Mouse (Mus musculus): ENCODE measurements at regions not wholly inside any gene's neighbourhood (a gene's known extent, or its start where the extent isn't known, plus 50 kb on each side); places are given as distances from the start of the nearest gene placed in this dataset.

GRCm38 (mm10) chr14:61696290-61696842 is 89.1 kb downstream of the Kcnrg start:
- DNase-seq (ENCODE audit: low spot score), result no peak

GRCm38 (mm10) chr14:61696886-61697554 is 89.8 kb downstream of the Kcnrg start:
- DNase-seq (ENCODE audit: low spot score), result no peak

GRCm38 (mm10) chr14:61697704-61698103 is 90.4 kb downstream of the Kcnrg start:
- no peak for DNase-seq (ENCODE audit: low spot score)

- DNase-seq (ENCODE audit: low spot score), result no peak
Measured at GRCm38 (mm10) chr14:61698358-61699055, 91.2 kb downstream of the Kcnrg start.

- DNase-seq (ENCODE audit: low spot score), result no peak
Measured at GRCm38 (mm10) chr14:61699638-61700037, 92.4 kb downstream of the Kcnrg start.

GRCm38 (mm10) chr14:61701131-61701530 is 93.9 kb downstream of the Kcnrg start:
- no peak for DNase-seq (ENCODE audit: low spot score)

GRCm38 (mm10) chr14:61703916-61704315 is 96.7 kb downstream of the Kcnrg start:
- no peak for DNase-seq (ENCODE audit: low spot score)

GRCm38 (mm10) chr14:61706984-61707383 is 99.7 kb downstream of the Kcnrg start:
- no peak for DNase-seq (ENCODE audit: low spot score)

- DNase-seq (ENCODE audit: low spot score), result no peak
Measured at GRCm38 (mm10) chr14:61708331-61708730, 101.1 kb downstream of the Kcnrg start.

GRCm38 (mm10) chr14:61715746-61716145 is 108.5 kb downstream of the Kcnrg start:
- no peak for DNase-seq (ENCODE audit: low spot score)

GRCm38 (mm10) chr14:61718392-61719124 is 111.3 kb downstream of the Kcnrg start:
- DNase-seq (ENCODE audit: low spot score), result no peak

- no peak for DNase-seq (ENCODE audit: low spot score)
Measured at GRCm38 (mm10) chr14:61721302-61721701, 114.0 kb downstream of the Kcnrg start.

GRCm38 (mm10) chr14:61724942-61725341 is 117.7 kb downstream of the Kcnrg start:
- no peak for DNase-seq (ENCODE audit: low spot score)

- DNase-seq (ENCODE audit: low spot score), result no peak
Measured at GRCm38 (mm10) chr14:61728562-61728961, 121.3 kb downstream of the Kcnrg start.

GRCm38 (mm10) chr14:61735541-61735940 is 128.3 kb downstream of the Kcnrg start:
- DNase-seq (ENCODE audit: low spot score), result no peak

GRCm38 (mm10) chr14:61736384-61737322 is 129.4 kb downstream of the Kcnrg start:
- DNase-seq (ENCODE audit: low spot score), result no peak

GRCm38 (mm10) chr14:61737504-61738040 is 130.3 kb downstream of the Kcnrg start:
- DNase-seq (ENCODE audit: low spot score), result no peak

GRCm38 (mm10) chr14:61739453-61739852 is 132.2 kb downstream of the Kcnrg start:
- no peak for DNase-seq (ENCODE audit: low spot score)

- DNase-seq (ENCODE audit: low spot score), result no peak
Measured at GRCm38 (mm10) chr14:61743855-61744408, 136.7 kb downstream of the Kcnrg start.

- DNase-seq (ENCODE audit: low spot score), result no peak
Measured at GRCm38 (mm10) chr14:61753421-61753820, 146.2 kb downstream of the Kcnrg start.

GRCm38 (mm10) chr14:61756651-61757050 is 149.4 kb downstream of the Kcnrg start:
- no peak for DNase-seq (ENCODE audit: low spot score)
